Comparison of ENCODE assay signal across 9 mouse cellular contexts in the genomic region with DNA sequence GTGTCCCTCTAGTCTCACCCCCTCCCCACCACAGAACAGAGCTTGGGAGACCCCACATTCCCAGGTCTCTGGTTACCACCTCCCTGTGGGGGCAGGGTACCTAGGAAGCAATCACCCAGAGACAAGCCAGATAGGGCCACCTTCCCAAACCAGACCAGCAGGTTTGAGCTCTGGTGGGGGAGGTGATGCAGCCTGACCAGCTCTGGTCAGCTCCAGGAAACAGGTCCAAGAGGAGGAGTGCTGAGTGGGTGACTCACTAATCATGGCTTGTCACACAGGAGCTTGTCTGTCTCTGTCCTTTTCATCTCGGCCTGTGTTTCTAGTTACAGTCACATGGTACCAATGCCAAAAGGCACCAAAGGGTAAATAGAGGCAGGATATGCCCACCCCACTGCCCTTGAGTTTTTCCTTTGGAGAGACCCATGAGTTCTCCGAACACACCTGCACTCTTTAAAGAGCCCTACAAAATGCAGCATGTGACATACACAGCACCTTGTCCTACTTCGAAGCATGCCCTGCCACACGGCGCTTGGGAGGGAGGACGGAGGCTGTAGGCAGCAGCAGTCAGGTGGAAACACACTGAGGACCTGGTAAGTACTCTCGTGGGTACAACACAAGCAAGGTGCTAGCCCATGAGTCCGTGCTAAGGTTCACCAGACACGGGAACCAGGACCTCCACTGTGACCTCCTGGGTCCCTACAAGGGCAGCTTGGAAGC. TPM values are rescaled to one million over a fixed set of nuclear protein-coding genes. Genes with fewer than 3 reads are reported as not detected.
DNase-seq lines count a peak whose midpoint lies in the region; ATAC-seq lines count a peak whose summit lies in the region.
"Had no signal": no experiment of that assay in that cellular context is flagged by ENCODE, and none has a peak within 500 bp of the region (broad histone marks: within the 10 kb centered on the region; RNA-seq: fewer than 3 reads in every experiment).

No protein-coding gene starts in this region.

- 66% methylated on average over 9 of the region's 9 CpGs for WGBS in intestine, embryonic 14.5 days

- H3K9ac ChIP-seq in intestine, embryonic 14.5 days (ENCODE audit: low read length) = 0 out of 2 replicates have a peak overlapping the region, but pooled peaks have one; percentile 11

- H3K9me3 ChIP-seq in intestine, embryonic 14.5 days (ENCODE audit: control insufficient read depth, low read length) = no peaks in the 10 kb centered on the region
- H3K9me3 ChIP-seq: neural tube, embryonic 12.5 days had no signal

- no peak overlapping the region for H3K4me3 ChIP-seq in intestine, embryonic 14.5 days (ENCODE audit: low read depth, low read length)
- H3K4me3 ChIP-seq: neural tube, embryonic 12.5 days had no signal

- H3K4me1 ChIP-seq in intestine, embryonic 14.5 days (replicated peaks; ENCODE audit: control insufficient read depth, insufficient read depth, low read length) = peaks cover 29% of the 10 kb centered on the region

- H3K27me3 ChIP-seq in intestine, embryonic 14.5 days (replicated peaks; ENCODE audit: control insufficient read depth, insufficient read depth, low read length) = no peaks in the 10 kb centered on the region
- H3K27me3 ChIP-seq: neural tube, embryonic 12.5 days had no signal

- peak overlapping the region; percentile 71 for H3K27ac ChIP-seq in intestine, embryonic 14.5 days (ENCODE audit: low read depth)
- H3K27ac ChIP-seq: neural tube, embryonic 12.5 days had no signal

- H3K36me3 ChIP-seq in intestine, embryonic 14.5 days (ENCODE audit: control insufficient read depth, insufficient read depth, low read length) = no peaks in the 10 kb centered on the region
- H3K36me3 ChIP-seq: neural tube, embryonic 12.5 days had no signal

- peak; percentile 83 for ATAC-seq in intestine, embryonic 14.5 days (replicated peaks; ENCODE audit: low FRiP score, low TSS enrichment, low read depth)

- H3K4me2 ChIP-seq in intestine, embryonic 14.5 days (ENCODE audit: low read length) = peak overlapping the region; percentile 15; the same call in 1 of the 2 replicates
- H3K4me2 ChIP-seq: neural tube, embryonic 12.5 days had no signal

- peak; percentile 53 for DNase-seq in embryo, embryonic 10 days (ENCODE audit: low spot score)
- DNase-seq in embryo, embryonic 10.5 days (ENCODE audit: low spot score) = no peak
- peak; percentile 52 for DNase-seq in 3T3-L1 (ENCODE audit: low read depth, low spot score)
- DNase-seq in intestine, embryonic 14.5 days (ENCODE audit: low spot score) = peak; percentile 78
- peak; percentile 90 to 95 for DNase-seq in lung, adult 18-20 months
- DNase-seq in spleen, postnatal 36 days (ENCODE audit: low spot score in 2 of 2) = no peak
- DNase-seq in spleen, postnatal 4 days (ENCODE audit: low spot score in 2 of 2) = no peak
- DNase-seq in frontal cortex, postnatal 25 days (ENCODE audit: low spot score in 2 of 2) = no peak

RNA-seq across cellular contexts. Expression of a gene that starts 20.0 kb away (rescaled TPM):
- 26.7 and 27.7 TPM in 2 replicates for polyA plus RNA-seq in intestine, embryonic 14.5 days (2014; fragmentation: Nextera tagmentation; extraction: Ambion mirVana)

RNA-seq across cellular contexts. Expression of a gene that starts 20.0 kb away (rescaled TPM):
- 50.2 and 50.8 TPM in 2 replicates for polyA plus RNA-seq in intestine, embryonic 14.5 days (2014; fragmentation: Nextera tagmentation; extraction: Ambion mirVana)

RNA-seq across cellular contexts. Expression of a gene that starts 30.9 kb away (rescaled TPM):
- not detected in 2 replicates for polyA plus RNA-seq in intestine, embryonic 14.5 days (2014; fragmentation: Nextera tagmentation; extraction: Ambion mirVana)
- polyA plus RNA-seq: neural tube, embryonic 12.5 days had no signal

RNA-seq across cellular contexts. Expression of a gene that starts 37.3 kb away (rescaled TPM):
- 15.7 and 17.9 TPM in 2 replicates for polyA plus RNA-seq in intestine, embryonic 14.5 days (2014; fragmentation: Nextera tagmentation; extraction: Ambion mirVana)
- polyA plus RNA-seq: neural tube, embryonic 12.5 days had no signal

RNA-seq across cellular contexts. Expression of a gene that starts 53.1 kb away (rescaled TPM):
- polyA plus RNA-seq in intestine, embryonic 14.5 days (2014; fragmentation: Nextera tagmentation; extraction: Ambion mirVana) = not detected in 2 replicates
- polyA plus RNA-seq: neural tube, embryonic 12.5 days had no signal

Comparison
In these comparisons a context has a peak if more than half of its experiments do, and no peak if none do; other contexts are left out.
1. DNase-seq: peak in embryo, embryonic 10 days (single experiment), 3T3-L1 (single experiment), intestine, embryonic 14.5 days (single experiment) and lung, adult 18-20 months (2 of 2); none in embryo, embryonic 10.5 days (single experiment), spleen, postnatal 36 days (0 of 2), spleen, postnatal 4 days (0 of 2) and frontal cortex, postnatal 25 days (0 of 2).